Mouse (Mus musculus) inflammation-experienced regulatory T-cells (primary cell): ENCODE data around the gene Olfr1325. TPM values are rescaled to one million over a fixed set of nuclear protein-coding genes. Genes with fewer than 3 reads are reported as not detected.

ENCODE experiments used
- polyA plus RNA-seq, 2 experiments: library from polyadenylated mRNA; unstranded; fragments of 100-300 nt; shearing (Covaris generic); gene quantifications; one replicate each; pipeline ENCODE4 v1.2.1; 2017

Gene Olfr1325
- not detected for polyA plus RNA-seq

DNA sequence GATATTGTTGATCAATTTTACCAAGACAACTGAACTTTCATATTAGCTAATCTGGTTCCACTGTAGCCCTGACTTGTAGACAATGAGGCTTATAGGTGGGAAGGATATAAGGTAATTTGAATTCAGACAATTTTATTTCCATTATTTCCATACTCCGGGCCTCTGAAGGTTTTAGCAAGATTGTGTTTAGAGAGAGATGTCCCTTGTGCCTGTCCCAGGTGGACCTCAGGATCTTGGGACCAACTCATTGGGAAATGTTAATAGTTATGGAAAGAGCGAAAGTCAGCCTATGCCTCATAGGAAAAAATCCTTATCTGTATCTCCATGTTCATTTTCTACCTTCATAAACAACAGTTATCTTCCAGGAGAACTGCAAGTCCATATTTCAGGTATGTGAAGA lies at the start of gene Olfr1325:
TSS of gene Olfr1325 (plus strand) at position 301 of the 400 bp plus-strand sequence.

GRCm38 (mm10) chrX:74574788-74575187 lies 17.7 kb upstream of the Olfr1325 start, which contains the start of gene Olfr1326-ps1:
Gene Olfr1326-ps1, minus strand, starts transcription at chrX:74574888.

DNA sequence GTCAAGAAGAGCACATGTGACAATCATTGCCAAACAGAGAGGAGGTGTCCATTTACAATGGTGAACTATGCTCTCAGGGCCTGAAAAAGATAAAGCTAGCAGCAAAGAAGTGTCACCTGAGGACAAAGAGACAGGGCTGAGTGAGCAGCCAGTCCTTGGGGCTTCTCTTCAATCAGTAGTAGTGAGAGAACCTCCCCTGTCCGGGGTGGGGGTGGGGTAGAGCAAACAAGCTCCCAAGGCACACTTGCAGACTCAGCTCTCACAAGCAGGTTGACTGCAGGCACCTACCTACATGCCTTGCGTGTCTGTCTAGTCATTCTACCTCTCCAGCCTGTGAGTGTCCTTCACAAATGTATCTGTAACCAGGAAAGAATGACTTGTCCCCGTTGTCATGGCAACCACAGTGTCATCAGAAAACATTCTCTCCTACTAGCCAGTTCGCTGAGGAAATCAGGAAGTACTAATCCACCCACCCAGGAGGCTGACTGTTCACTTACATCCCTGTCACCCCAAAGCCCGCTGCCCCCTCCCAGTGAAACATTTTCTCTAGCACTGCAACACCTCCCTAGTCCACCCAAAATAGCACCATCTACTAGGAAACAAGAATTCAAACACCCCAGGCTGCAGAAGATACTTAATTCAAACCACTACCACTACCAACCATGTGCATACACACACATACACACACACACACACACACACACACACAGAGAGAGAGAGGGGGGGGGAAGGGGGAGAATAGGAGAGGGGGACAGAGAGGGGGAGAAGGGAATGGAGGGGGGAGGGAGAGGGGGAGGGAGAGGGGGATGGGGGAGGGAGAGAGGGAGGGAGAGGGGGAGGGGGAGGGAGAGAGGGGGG lies 53.2 kb downstream of the Olfr1325 start, which contains the start of gene Gm5640:
TSS of gene Gm5640 (minus strand) at position 170 of the 858 bp plus-strand sequence.

Other genes starting within 250 kb of the Olfr1325 start
- gene Lage3, start 239.1 kb upstream of the Olfr1325 start, polyA plus RNA-seq: 10 to 100 TPM; 34.3 to 51.6 TPM
- 10 to 100 TPM; 52.3 to 66.9 TPM for gene Ubl4a, start 219.5 kb upstream of the Olfr1325 start, polyA plus RNA-seq
- gene Slc10a3, start 219.3 kb upstream of the Olfr1325 start, polyA plus RNA-seq: 10 to 100 TPM; 40.0 to 40.5 TPM
- gene Fam3a, start 199.4 kb upstream of the Olfr1325 start, polyA plus RNA-seq: 10 to 100 TPM; 34.3 to 41.1 TPM
- gene Ikbkg, start 199.4 kb upstream of the Olfr1325 start, polyA plus RNA-seq: 10 to 100 TPM; 35.8 to 36.6 TPM
- 10 to 100 TPM; 47.5 to 51.1 TPM for gene G6pdx, start 163.5 kb upstream of the Olfr1325 start, polyA plus RNA-seq
- not detected for gene Gm6880, start 111.3 kb upstream of the Olfr1325 start, polyA plus RNA-seq
- not detected for gene Olfr1326-ps1, start 17.8 kb upstream of the Olfr1325 start, polyA plus RNA-seq
- gene Gm5640, start 53.0 kb downstream of the Olfr1325 start, polyA plus RNA-seq: 1 to 10 TPM in 1 of 2 experiments, not detected in 1; 2.7 TPM
- gene Gm6890, start 148.2 kb downstream of the Olfr1325 start, polyA plus RNA-seq: not detected
- gene Gm5936, start 244.5 kb downstream of the Olfr1325 start, polyA plus RNA-seq: under 1 TPM in 1 of 2 experiments, not detected in 1; 0.82 TPM